Mouse (Mus musculus) CH12.LX (cell line): ENCODE measurements at regions not wholly inside any gene's neighbourhood (a gene's known extent, or its start where the extent isn't known, plus 50 kb on each side); places are given as distances from the start of the nearest gene placed in this dataset.

Experiments used
- DNase-seq: peaks from one replicate; pipeline ENCODE4 v3.0.0-alpha.2; 2013; ENCODE audit errors: extremely low read depth
- H3K27ac ChIP-seq: 2 replicates; pipeline ENCODE4 v1.5.1; 2012; ENCODE audit warnings: low read depth, mild to moderate bottlenecking, control low read depth, moderate library complexity; ENCODE audit not compliant: insufficient read depth
- H3K27me3 ChIP-seq: replicated peaks from 2 replicates; pipeline ENCODE3; 2012; ENCODE audit warnings: inconsistent platforms
- H3K36me3 ChIP-seq, 2 experiments: replicated peaks in 1 of 2; 2 replicates each; pipeline versions ENCODE3 to v1.6.1; 2012; ENCODE audit warnings: inconsistent platforms in 1 of 2, low read length in 1 of 2, mild to moderate bottlenecking in 1 of 2, mixed read lengths in 1 of 2, moderate library complexity in 1 of 2; ENCODE audit not compliant: control insufficient read depth in 1 of 2, insufficient read depth in 1 of 2
- H3K4me1 ChIP-seq, 2 experiments: 2 replicates each; pipeline ENCODE4 v1.6.1; 2012; ENCODE audit warnings: inconsistent platforms in 1 of 2, moderate library complexity in 1 of 2; ENCODE audit not compliant: insufficient read depth in 2 of 2, control insufficient read depth in 1 of 2
- H3K4me2 ChIP-seq: 2 replicates; pipeline ENCODE4 v1.6.1; 2012; ENCODE audit warnings: low read depth, mild to moderate bottlenecking, control low read depth; ENCODE audit not compliant: poor library complexity, insufficient read depth, severe bottlenecking
- H3K4me3 ChIP-seq, 3 experiments: fragments of 150-350 bp in 1 of 3; sonication (generic) in 1 of 3; replicated peaks in 1 of 3; 2 replicates each; pipeline versions ENCODE3 to v1.5.1; 2011 to 2012; ENCODE audit warnings: low read depth in 2 of 3, low read length in 2 of 3, mild to moderate bottlenecking in 2 of 3, moderate library complexity in 2 of 3, control low read depth in 1 of 3, improper control_type of control experiment in 1 of 3, inconsistent platforms in 1 of 3, mixed read lengths in 1 of 3; ENCODE audit not compliant: poor library complexity in 1 of 3
- H3K79me2 ChIP-seq: replicated peaks from 2 replicates; pipeline ENCODE4 v1.6.1; 2012; ENCODE audit warnings: mild to moderate bottlenecking, moderate library complexity; ENCODE audit not compliant: control insufficient read depth, poor library complexity, insufficient read depth, severe bottlenecking; ENCODE audit errors: extremely low read depth
- H3K9ac ChIP-seq: 2 replicates; pipeline ENCODE4 v1.6.1; 2012; ENCODE audit warnings: low read depth, mild to moderate bottlenecking, control low read depth, moderate library complexity; ENCODE audit not compliant: insufficient read depth
- H3K9me3 ChIP-seq: replicated peaks from 2 replicates; pipeline ENCODE3; 2012; ENCODE audit warnings: low read length, inconsistent platforms, mixed read lengths
- BHLHE40 ChIP-seq: IDR thresholded peaks from 2 replicates; pipeline ENCODE4 v1.6.1; 2011; ENCODE audit warnings: mild to moderate bottlenecking, low read depth, low read length, improper control_type of control experiment
- CTCF ChIP-seq, 2 experiments: IDR thresholded peaks in 1 of 2; conservative IDR thresholded peaks in 1 of 2; 2 replicates each; pipeline ENCODE4 v1.5.1; 2011 to 2012; ENCODE audit warnings: low read depth in 2 of 2, low read length in 2 of 2, improper control_type of control experiment in 1 of 2, inconsistent platforms in 1 of 2, mild to moderate bottlenecking in 1 of 2, moderate library complexity in 1 of 2
- E2F4 ChIP-seq: IDR thresholded peaks from 2 replicates; pipeline ENCODE4 v1.6.1; 2011; ENCODE audit warnings: low read depth, low read length, improper control_type of control experiment; ENCODE audit not compliant: insufficient replicate concordance
- ELF1 ChIP-seq: IDR thresholded peaks from 2 replicates; pipeline ENCODE4 v1.6.1; 2014; ENCODE audit warnings: low read depth, mild to moderate bottlenecking, inconsistent platforms, low read length, improper control_type of control experiment
- ETS1 ChIP-seq: conservative IDR thresholded peaks from 2 replicates; pipeline ENCODE4 v1.6.1; 2012; ENCODE audit warnings: low read depth, mild to moderate bottlenecking, inconsistent platforms, low read length, improper control_type of control experiment, moderate library complexity
- HCFC1 ChIP-seq: IDR thresholded peaks from 2 replicates; pipeline ENCODE4 v1.6.1; 2012; ENCODE audit warnings: low read depth, mild to moderate bottlenecking, inconsistent platforms, low read length, improper control_type of control experiment
- IRF4 ChIP-seq: IDR thresholded peaks from 2 replicates; pipeline ENCODE4 v1.6.1; 2014; ENCODE audit warnings: low read depth, mild to moderate bottlenecking, inconsistent platforms, low read length, improper control_type of control experiment
- KAT2A ChIP-seq: IDR thresholded peaks from 2 replicates; pipeline ENCODE4 v1.6.1; 2012; ENCODE audit warnings: low read length, improper control_type of control experiment, inconsistent platforms; ENCODE audit not compliant: insufficient replicate concordance
- MEF2A ChIP-seq: IDR thresholded peaks from 2 replicates; pipeline ENCODE4 v1.6.1; 2014; ENCODE audit warnings: low read depth, mild to moderate bottlenecking, inconsistent platforms, low read length, improper control_type of control experiment, borderline replicate concordance
- MXI1 ChIP-seq: IDR thresholded peaks from 2 replicates; pipeline ENCODE4 v1.6.1; 2011; ENCODE audit warnings: mild to moderate bottlenecking, low read depth, low read length, improper control_type of control experiment
- MYC ChIP-seq: IDR thresholded peaks from 2 replicates; pipeline ENCODE4 v1.6.1; 2011; ENCODE audit warnings: low read depth, mild to moderate bottlenecking, improper control_type of control experiment, low read length
- NELFE ChIP-seq: IDR thresholded peaks from 2 replicates; pipeline ENCODE4 v1.6.1; 2011; ENCODE audit warnings: low read depth, low read length, improper control_type of control experiment
- NRF1 ChIP-seq: IDR thresholded peaks from 2 replicates; pipeline ENCODE4 v1.6.1; 2014; ENCODE audit warnings: low read depth, mild to moderate bottlenecking, inconsistent platforms, low read length, improper control_type of control experiment, moderate library complexity
- PAX5 ChIP-seq: IDR thresholded peaks from 2 replicates; pipeline ENCODE4 v1.6.1; 2012; ENCODE audit warnings: low read length, inconsistent platforms, mixed read lengths
- POLR2AphosphoS2 ChIP-seq: IDR thresholded peaks from 2 replicates; pipeline ENCODE4 v1.6.1; 2011; ENCODE audit warnings: low read depth, low read length, improper control_type of control experiment
- SIN3A ChIP-seq: IDR thresholded peaks from 2 replicates; pipeline ENCODE4 v1.6.1; 2012; ENCODE audit warnings: low read length, improper control_type of control experiment, inconsistent platforms
- TBP ChIP-seq: conservative IDR thresholded peaks from 2 replicates; pipeline ENCODE4 v1.6.1; 2011; ENCODE audit warnings: low read depth, low read length, improper control_type of control experiment
- UBTF ChIP-seq: IDR thresholded peaks from 2 replicates; pipeline ENCODE4 v1.6.1; 2012; ENCODE audit warnings: low read depth, mild to moderate bottlenecking, inconsistent platforms, low read length, improper control_type of control experiment, moderate library complexity
- USF1 ChIP-seq: IDR thresholded peaks from 2 replicates; pipeline ENCODE4 v1.6.1; 2014; ENCODE audit warnings: low read depth, mild to moderate bottlenecking, inconsistent platforms, low read length, improper control_type of control experiment
- USF2 ChIP-seq: conservative IDR thresholded peaks from 2 replicates; pipeline ENCODE4 v1.6.1; 2011; ENCODE audit warnings: low read depth, low read length, improper control_type of control experiment
- dilution Hi-C: fragments of 300-500 bp; cut with MboI; formaldehyde crosslinking; loops from 2 replicates; pipeline ENCODE4 v1.14.3; 2020; ENCODE audit warnings: low sequenced_read_pairs; ENCODE audit not compliant: extremely low pct_unique_long_range_greater_than_20kb, extremely low pct_ligation_motif_present
- in situ Hi-C: fragments of 300-500 bp; cut with MboI; formaldehyde crosslinking; loops from 3 replicates; pipeline ENCODE4 v1.14.3; 2019; ENCODE audit warnings: low sequenced_read_pairs, low pct_ligation_motif_present, low pct_unique_long_range_greater_than_20kb, mixed read lengths

DNA sequence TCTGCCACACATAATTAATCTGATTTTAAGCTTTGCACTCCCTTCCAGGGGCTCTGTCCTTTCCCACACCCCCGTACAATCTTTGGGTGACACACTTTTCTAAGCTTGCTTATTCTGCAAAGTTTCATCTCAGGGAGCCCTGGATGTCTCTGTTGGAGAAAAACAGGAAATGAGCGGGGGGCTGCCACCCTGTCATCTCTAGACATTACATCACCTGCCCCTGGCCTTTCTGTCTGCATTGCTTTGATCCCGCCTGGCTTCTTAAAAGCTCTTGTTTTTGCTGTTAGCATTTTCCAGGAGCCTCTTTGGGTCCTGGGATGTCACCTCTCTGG, 180.2 kb upstream of the Map1b start (continued):
- TF ChIP-seq TBP = no peak

DNA sequence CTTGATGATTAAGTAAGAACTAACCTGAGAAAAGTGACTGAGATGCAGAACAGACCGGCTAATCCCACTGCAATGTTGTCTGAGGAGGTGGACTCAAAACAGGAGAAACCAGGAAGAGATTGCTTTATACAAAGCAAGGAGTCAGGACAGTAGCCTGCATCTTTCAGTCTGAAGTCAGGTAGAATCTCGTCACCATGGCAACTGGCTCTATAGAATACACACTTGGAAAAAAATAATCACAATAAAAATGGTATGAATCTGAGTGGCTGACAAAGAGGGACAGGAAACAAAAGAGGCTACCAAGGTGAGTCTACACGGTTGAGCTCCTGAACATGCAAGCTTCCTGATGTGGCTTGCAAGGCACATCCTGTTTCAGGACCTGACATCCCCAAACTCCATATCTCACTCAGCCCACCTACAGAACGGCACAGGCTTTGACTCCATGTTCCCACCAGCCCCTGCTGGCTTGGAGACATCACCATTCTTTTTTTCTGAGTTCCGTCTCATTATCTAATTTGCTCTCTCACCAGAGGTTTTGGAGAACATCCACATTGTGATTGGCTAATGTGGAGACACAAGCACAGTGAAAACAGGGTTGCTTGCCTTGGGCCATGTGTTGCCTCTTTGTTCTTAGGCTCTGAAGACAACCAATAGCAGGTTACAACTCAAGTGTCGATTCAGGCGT, 179.7 kb upstream of the Map1b start:
- dilution Hi-C loops = no loop called here
- TF ChIP-seq UBTF (no peak), NRF1 (no peak), KAT2A (no peak), POLR2AphosphoS2 (no peak), E2F4 (no peak), BHLHE40 (no peak), PAX5 (no peak), ETS1 (no peak), CTCF (conservative IDR thresholded peaks at IDR 0.05 in 1 of 2, IDR thresholded peaks at IDR 0.05 in 1 of 2; ENCODE audit: low read depth in 2 of 2, low read length in 2 of 2) (no peak), TBP (no peak), USF1 (no peak), ELF1 (no peak), MYC (no peak), NELFE (no peak), MEF2A (no peak), USF2 (no peak)

DNA sequence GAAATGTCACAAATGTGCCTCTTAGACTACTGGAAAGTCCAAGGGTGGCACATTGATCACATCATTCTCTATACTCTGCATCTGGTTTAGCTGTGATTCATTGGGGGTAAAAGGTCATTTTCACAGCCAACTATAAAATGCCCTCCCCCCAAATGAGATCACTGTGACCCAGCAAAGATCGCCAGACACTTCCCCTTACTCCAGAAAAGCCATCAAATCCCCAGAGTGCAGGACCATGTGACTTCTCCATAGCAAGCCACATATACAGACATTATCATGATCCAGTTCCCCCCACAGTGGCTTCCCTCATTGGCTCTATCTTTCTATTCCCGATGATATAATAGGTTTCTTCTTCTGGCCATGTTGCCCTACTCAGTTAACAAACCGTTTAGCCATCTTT, 163.6 kb upstream of the Map1b start:
- dilution Hi-C loops = no loop called here
- Histone ChIP-seq H3K4me2 (no peak overlapping the region), H3K27ac (no peak overlapping the region), H3K4me1 (peaks cover 0 to 7% of the 10 kb centered on the region in 2 experiments; a peak in 1 of 4 replicates), H3K9me3 (no peaks in the 10 kb centered on the region), H3K9ac (no peak overlapping the region), H3K79me2 (no peaks in the 10 kb centered on the region), H3K36me3 (no peaks in the 10 kb centered on the region), H3K4me3 (no peak overlapping the region), H3K27me3 (no peaks in the 10 kb centered on the region)
- no peak for DNase-seq
- TF ChIP-seq MXI1 (no peak), IRF4 (no peak), HCFC1 (no peak), E2F4 (no peak), SIN3A (no peak)
- in situ Hi-C loops = no loop called here

More for the DNA sequence above, 179.7 kb upstream of the Map1b start:
- H3K27ac ChIP-seq = no peak overlapping the region
- no peak overlapping the region for H3K9ac ChIP-seq
- no peaks in the 10 kb centered on the region for H3K79me2 ChIP-seq
- H3K27me3 ChIP-seq = no peaks in the 10 kb centered on the region
- in situ Hi-C loops = no loop called here
- no peak overlapping the region for H3K4me3 ChIP-seq
- H3K4me2 ChIP-seq = no peak overlapping the region
- H3K36me3 ChIP-seq = no peaks in the 10 kb centered on the region
- H3K9me3 ChIP-seq = no peaks in the 10 kb centered on the region
- peaks cover 0 to 19% of the 10 kb centered on the region in 2 experiments; a peak in 2 of 4 replicates for H3K4me1 ChIP-seq
- no peak for DNase-seq
